Mouse (Mus musculus) left cerebral cortex, postnatal 25 days (tissue): ENCODE results near the gene Slc25a42. TPM values are rescaled to one million over a fixed set of nuclear protein-coding genes. Genes with fewer than 3 reads are reported as not detected.

ENCODE experiments used
- DNase-seq, 2 experiments: peaks; one replicate each; pipeline ENCODE4 v3.0.0; 2022; ENCODE audit warnings: low spot score in 2 of 2, mixed read lengths in 1 of 2
- intact Hi-C: fragments of 180-260 bp; cut with DNase I; formaldehyde crosslinking; loops from one replicate; pipeline ENCODE4 v1.15.1; 2025
- total RNA-seq, 2 experiments: library from RNA; stranded (reverse); gene quantifications; 2 replicates each; pipeline ENCODE4 v1.2.3; 2021

Gene Slc25a42
- total RNA-seq, 2 experiments from 2014 or later: 33.5 to 36.5 TPM

DNA sequence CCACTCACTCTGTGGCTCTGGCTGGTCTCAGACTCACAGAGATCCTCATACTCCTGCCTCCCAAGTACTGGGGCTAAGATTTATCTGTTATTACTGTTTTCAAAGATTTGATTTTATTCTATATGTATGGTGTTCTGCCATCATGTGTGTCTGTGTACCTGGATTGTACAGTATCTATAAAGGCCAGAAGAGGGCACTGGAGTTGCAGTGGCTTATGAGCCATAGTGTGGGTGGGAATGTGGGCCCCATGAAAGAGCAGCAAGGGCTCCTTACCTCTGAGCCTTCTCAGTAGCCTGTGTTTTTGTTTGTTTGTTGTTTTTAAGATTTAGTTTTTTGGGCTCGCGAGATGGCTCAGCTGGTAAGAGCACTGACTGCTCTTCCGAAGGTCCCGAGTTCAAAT lies 33.0 kb downstream of the Slc25a42 start:
- intact Hi-C loops: loop anchor here (5.0 kb wide), 1 partner anchor 43 kb away; no protein-coding TSS in a partner anchor
- no peak for DNase-seq

DNA sequence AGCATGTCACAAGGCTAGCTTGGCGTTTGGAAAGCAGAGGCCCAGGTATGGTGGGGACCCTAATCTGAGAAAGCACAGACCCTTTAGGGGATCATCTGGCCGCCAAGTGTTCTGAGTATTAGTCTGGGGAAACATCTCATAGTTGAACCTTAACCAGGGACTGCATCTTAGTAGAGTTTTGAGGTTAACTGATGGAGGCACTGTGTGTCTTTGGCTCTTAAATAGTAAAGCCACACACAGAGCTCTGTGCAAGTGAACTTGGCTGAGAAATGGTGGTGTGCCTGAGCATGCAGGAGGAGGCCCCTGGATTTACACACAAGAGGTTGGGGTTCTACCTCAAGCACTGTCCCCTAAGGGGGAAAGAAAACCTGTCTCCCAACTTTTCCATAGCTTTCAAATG lies 33.9 kb downstream of the Slc25a42 start:
- no peak for DNase-seq
- intact Hi-C loops: loop anchor here (5.0 kb wide), 1 partner anchor 44 kb away; no protein-coding TSS in a partner anchor

DNA sequence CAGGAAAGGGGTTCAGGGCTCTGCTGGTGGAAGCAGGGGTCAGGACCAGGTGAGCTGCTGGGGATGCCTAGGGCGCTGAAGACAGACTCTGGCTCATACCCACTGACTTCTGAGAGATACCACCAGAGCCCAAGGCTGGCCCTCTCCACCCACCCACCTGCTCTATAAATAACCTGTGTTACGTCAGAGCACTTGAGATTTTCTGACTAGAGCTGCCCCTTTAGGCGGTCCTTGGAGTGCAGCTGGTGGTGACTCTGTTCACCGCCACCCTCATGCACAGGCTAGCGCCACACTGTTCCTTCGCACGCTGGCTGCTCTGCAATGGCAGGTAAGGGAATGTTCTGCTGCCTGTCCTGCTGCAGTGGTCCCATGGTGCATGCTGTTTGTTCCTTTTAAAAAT lies 38.0 kb downstream of the Slc25a42 start:
- DNase-seq: peak in 1 of 2 experiments; percentile 28
- intact Hi-C loops: no loop called here

DNA sequence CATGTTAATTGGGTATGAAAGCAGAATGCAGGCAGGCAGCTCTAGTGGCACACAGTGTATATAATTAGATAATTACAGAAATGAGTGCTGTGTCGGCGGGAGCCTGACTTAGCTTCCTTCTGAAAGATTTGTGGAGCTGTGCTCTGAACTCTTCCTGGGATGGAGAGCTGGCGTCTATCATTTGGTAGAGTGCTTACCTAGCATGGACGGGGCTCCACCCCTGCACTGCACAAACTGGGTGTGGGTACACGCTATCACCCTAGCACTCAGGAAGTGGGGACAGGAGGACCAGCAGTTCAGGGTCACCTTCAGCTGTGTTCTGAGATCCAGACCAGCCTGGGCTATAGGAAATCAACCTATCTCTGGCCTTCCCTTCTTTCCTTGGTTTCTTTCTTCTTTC lies 38.8 kb downstream of the Slc25a42 start:
- no peak for DNase-seq
- intact Hi-C loops: no loop called here

DNA sequence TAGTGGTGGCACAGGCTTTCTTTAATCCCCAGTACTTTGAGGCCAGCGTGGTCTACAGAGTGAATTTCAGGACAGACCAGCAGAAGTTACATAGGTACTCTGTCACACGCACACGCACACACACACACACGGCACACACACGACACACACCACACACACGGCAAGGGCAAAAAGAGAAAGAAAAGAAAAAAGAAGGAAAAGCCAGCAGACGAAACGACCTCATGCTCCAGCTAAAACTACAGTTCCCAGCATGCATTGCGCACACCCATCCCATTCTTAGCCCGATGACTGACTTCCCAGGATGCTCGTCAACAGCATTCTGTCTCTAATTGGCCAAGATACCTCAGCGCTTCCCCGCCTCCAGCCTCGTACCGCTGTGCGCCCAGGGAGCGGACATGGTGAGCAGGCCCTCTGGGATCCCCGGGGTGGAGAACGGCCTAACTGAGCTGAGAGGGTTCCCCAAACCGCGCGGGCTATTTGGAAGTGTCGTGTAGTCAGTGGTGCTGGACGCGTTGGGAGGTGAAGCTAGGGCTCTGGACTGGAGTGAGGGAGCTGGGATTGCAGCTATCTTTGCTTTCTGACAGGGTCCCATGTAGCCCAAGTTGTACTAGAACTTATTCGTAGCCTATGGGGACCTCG lies 39.9 kb downstream of the Slc25a42 start, which contains the start of gene Tmem161a:
Gene Tmem161a (plus strand): TSS at position 314 of the 639 bp plus-strand sequence.
- intact Hi-C loops: no loop called here
- DNase-seq: peak; percentile 94 to 97

DNA sequence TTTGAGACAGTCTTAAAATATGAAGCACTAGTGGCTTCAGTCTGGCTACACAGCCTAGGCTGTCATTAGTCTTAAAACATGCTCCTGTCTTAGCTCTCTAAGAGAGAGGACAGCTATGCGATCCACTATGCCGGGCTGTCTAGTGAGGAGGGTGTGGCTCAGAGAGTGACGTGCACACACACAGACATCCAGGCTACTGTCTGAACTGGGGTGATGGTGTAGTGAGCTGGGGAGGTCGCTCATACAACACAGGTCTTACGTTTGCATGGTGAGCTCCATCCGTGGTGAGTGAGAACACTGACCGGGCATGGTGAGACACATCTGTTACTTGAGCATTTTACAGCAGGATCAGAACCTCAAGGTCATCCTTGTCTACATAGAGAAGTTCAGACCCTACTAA lies 40.9 kb downstream of the Slc25a42 start:
- intact Hi-C loops: no loop called here

DNA sequence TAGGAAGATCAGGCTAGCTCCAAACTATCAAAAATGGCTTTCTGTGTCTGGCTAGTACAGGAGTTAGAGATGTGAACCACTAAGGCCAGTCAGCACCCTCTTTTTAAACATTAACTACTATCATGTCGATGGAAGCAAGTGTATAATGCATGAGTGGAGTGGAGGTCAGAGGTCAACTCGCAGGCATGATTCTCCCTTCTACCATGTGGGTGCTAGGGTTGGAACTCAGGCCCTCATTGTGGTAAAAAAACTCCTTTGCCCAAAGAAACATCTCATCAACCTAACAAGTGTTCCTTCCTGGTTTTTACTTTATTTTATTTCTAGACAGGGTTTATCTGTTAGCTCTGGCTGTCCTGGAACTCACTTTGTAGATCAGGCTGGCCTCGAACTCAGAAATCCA lies 41.4 kb downstream of the Slc25a42 start:
- no peak for DNase-seq
- intact Hi-C loops: no loop called here

More for the DNA sequence above, 40.9 kb downstream of the Slc25a42 start:
- DNase-seq: no peak

DNA sequence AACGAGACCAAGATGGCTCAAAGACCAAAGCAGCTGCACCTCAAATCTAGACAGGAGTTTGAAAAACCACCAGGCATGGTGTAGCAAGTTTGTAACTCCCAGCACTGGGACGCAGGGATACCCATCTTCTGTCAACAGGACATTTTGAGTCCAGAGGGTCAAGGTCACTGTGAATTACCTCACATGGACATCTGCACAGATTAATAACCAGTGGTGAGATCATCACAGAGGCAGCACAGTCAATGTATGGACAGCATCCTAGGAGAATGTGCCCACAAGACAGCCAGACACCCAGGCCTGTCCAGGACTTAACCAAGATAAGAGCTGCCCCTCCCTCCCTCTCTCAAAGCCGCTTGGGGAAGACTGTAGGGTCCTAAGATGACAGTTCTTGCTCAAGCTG lies 42.0 kb downstream of the Slc25a42 start:
- intact Hi-C loops: no loop called here
- DNase-seq: no peak

DNA sequence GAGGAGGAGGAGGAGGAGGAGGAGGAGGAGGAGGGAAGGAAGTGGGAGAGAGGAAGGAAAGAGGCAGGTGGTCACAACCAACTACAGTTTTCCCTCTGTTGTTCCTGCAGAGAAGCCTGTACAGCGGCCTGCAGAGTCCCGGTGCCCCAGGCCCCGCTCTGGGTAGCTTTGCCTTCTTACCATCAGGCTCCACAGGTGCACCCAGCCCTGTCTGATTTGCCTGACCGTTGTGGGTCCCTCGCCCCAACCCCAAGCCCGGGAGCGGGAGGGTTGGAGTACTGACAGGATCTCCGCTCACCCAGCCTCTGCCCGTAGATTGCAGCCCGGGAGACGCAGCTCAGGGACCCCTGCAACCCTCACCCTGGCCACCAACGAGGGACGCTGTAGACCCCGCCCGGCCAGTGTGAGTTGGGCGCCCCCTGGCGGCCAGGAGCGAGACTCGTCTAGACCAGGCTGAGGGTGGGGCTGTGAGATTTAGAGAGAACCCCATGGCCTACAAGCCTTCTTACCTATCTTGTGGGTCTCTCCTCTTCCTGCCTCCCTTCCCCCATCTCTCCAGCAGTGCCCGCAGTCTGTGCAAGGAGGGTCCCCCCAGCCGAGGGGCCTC lies 45.5 kb downstream of the Slc25a42 start:
- peak; percentile 26 to 27 for DNase-seq
- intact Hi-C loops: loop anchor here (1.0 to 2.0 kb wide), 2 partner anchors 79 to 248 kb away; no protein-coding TSS in a partner anchor

DNA sequence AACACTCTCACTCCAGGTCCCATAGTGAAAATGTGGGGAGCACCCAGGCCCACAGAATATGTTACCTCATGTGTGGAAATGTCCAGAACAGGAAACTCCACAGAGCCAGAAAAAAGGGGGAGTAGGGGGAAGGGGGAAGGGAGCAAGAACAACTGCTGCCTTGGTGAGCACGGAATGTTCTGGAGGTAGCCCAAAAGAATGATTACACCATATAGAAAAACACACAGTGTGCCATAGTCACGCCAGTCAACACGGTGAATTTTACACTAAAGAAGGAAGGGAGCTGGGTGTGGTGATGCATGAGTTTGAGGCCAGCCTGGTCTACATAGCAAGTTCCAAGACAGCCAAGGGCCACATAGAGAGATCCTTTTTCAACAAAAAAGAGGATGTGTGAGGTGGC lies 48.8 kb downstream of the Slc25a42 start:
- intact Hi-C loops: no loop called here
- DNase-seq: no peak

DNA sequence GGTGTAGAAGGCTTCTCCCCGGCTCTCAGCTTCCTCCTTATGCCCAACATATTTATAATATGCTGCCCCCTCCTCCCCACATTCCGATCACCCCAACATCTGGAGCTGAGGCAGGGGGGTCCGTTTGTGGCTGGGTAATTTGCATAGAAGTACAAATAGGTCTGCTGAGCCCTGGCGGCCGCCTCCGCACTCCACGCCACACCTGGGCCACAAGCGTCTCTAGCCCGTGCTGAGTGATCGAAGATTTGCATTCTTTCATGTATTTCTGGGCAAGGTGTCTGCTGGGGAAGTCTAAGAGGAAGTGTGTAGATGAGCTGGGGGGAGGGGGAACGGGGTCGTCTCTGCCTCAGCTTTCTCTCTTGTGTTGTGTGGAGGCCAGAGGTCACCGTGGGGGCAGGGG lies 52.1 kb downstream of the Slc25a42 start:
- no peak for DNase-seq
- intact Hi-C loops: no loop called here

DNA sequence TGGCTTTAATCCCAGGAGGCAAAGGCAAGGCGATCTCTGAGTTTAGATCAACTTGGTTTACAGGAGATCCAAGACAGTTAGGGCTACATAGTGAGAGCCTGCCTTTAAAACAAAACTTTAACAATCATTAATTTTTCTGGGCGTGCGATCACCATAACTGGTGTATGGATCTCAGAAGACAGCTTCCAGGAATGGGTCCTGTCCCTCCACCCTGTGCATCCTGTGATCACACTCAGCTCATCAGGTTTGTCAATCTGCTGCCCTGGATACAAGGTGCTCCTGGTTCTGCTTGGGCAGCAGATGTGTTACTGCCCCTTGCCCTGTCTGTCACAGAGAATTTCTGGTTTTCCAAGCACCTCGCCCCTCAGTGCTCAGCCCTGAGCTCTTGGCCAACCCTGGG lies 52.9 kb downstream of the Slc25a42 start:
- intact Hi-C loops: no loop called here

DNA sequence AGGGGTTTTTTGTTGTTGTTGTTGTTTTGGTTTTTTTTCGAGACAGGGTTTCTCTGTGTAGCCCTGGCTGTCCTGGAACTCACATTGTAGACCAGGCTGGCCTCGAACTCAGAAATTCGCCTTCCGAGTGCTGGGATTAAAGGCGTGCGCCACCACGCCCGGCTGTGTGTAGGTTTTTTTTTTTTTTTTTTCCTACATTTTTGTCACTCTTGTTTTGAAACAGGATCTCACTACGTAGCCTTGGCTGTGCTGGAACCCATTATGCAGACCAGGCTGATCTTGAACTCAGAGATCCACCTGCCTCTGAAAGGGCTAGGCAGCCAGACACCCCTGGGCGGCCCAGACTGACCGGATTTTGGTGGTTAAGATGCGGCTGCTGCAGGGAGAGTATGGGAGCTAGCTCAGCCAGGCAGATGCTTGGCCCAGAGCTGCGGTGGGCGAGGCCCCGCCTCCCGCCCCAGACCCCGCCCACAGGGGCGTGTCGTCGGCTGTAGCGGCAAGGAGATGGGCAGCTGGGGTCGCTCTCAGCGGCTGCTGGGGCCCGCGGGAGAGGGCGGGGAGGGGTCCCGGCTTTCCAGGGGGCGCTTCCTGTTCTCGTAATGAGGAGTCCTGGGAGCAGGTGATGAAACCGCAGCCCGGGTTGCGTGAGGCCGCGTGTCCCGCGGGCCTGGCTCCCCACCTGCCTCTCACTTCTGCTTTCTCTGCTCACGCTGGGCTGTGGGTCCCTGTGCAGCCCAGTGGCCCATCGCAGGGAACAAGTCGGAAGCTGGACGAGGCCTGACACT lies 53.8 kb downstream of the Slc25a42 start:
- peak; percentile 59 to 63 for DNase-seq
- intact Hi-C loops: no loop called here

More for the DNA sequence above, 52.9 kb downstream of the Slc25a42 start:
- no peak for DNase-seq

DNA sequence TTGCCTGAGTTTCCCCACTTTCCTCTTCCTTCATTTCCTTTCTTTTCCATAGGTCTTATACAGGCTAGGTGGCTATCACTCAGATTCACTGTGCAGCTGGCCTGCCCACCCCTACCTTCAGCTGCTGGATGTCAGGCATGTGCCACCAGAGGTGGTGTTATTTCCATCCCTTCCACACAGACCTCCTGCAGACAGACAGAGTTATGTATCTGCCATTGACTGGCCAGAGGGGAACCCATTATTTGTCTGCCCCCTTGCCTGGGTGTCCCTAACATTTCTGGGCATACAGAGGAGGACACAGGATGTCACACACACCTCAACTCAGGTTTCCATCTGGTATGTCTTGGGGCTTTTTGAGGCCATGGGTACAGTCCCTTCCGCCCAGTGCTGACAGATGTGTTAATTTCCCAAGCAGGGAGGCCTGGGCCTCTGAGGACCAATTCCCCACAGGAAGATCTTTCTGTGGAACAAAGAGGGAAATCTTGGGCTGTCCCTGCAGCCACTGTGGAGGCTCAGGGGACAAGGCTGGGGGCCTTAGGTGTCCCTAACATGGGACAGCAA lies 54.8 kb downstream of the Slc25a42 start:
- intact Hi-C loops: no loop called here

DNA sequence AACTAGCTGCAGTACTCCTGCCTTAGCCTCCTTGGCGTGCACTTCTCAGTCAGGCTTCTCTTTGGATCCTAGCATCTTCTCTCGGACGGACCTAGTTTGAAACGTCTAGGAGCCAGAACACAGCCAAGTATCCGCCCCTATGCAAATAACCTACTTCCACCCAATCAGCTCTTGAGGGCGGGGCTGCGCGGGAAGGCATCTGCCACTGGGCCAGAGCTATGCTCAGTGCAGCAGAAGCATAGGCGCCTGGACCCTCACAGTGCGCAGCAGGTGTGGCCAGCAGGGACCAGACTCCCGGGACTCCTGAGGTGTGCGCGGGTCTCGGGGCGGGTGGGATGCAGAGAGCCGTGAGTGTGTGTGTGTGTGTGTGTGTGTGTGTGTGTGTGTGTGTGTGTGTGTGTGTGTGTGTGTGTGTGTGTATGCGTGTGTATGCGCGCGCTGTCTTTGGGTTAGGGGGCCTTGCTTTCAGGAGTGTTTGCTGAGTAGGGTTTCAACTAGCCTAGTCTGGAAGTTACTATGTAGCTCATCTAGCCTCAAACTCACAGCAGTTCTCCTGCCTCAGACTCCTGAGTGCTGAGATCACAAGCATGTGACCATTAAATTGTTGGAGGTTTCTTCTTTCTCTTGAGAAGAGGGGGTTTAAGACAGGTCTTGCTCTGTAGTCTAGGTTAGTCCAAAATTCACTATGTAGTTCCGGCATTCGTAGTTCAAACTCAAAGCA lies 59.4 kb downstream of the Slc25a42 start:
- intact Hi-C loops: no loop called here
- peak; percentile 35 to 63 for DNase-seq

More for the DNA sequence above, 54.8 kb downstream of the Slc25a42 start:
- DNase-seq: no peak

DNA sequence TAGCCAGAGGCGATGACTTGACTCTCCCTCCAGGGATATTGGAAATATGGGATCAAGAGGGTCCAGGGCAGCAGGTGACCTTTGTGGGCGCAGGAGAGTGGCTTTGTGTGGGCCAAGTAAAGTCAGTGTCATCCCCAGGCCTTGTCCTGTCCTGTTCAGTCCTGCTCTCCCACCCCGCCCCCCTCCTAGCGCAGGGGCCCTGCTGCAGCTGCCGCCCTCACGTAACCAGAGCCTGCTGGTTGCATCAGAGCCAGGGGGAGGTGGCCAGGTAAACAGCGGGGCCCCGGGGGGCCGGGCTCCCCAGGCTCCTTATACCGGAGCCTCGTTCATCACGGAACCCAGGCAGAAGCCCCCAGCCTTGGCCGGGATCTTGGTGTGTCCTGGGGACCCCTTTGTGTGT lies 61.9 kb downstream of the Slc25a42 start:
- DNase-seq: no peak
- intact Hi-C loops: no loop called here

DNA sequence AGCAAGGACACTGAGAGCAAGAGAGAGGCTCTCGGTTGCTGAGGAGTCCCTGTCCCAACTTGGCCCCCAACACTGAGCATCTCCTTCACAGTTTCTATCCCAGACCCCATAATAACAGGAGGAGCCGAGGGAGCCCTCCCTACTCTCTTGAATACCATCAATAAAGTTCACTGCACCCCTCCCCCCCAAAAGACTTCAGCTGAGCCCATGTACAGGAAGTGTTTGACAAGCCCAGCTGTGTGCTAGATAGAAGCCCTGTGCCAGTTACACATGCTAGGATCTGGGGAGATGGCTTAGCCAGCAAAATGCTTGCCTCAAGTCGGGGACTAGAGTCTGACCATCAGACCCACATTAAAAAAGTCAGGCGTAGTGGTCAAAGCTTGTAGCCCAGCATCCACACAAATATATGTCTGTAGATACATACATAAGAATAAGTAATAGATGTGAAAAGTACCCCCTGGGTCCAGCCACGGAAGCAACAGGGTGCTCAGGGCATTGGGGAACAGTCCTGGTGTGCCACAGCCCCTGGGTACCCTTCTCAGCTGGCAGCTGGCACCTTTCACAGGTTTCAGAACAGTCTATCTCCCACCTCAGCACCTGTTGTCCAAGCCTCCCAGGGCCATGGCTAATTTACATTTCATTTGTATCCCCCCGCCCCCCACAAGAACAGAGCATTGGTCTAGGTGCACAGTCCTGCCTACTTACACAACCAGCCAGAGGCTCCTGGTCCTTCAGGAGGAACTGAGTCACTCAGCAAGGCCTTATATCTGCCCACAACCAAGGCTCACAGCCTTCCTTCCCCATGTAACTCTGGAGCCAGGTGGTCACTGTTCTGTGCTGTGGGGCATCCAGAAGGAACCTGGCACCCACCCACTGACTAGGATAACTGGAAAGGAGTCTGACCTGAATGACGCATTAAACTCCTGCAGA lies 64.2 kb downstream of the Slc25a42 start:
- intact Hi-C loops: no loop called here
- no peak for DNase-seq

DNA sequence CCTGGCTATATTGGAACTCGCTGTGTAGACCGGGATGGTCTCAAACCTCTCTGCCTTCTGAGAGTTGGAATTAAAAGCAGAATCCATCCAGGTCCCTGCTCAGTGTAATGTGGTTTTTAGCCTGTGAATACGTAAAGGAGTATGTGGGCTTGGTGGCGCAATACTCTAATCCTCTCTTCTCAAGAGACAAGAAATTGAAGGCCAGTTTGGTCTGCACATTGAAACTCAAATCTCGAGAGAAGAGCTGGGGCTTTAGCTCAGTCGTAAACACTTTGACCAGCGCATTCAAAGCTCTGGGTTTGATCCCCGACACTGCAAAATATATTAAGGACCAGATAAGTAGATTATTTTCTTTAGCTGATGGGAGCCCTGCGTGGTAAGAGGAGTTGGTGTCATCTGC lies 72.1 kb downstream of the Slc25a42 start:
- intact Hi-C loops: no loop called here

More for the DNA sequence above, 72.1 kb downstream of the Slc25a42 start:
- DNase-seq: no peak
